Mouse (Mus musculus) frontal cortex, postnatal 25 days (tissue): Measurements from ENCODE around the gene Ccdc13.

Experiments
- DNase-seq, 2 experiments: peaks; one replicate each; pipeline ENCODE4 v3.0.0; 2022; ENCODE audit warnings: low spot score in 2 of 2

Ccdc13 gene

DNA sequence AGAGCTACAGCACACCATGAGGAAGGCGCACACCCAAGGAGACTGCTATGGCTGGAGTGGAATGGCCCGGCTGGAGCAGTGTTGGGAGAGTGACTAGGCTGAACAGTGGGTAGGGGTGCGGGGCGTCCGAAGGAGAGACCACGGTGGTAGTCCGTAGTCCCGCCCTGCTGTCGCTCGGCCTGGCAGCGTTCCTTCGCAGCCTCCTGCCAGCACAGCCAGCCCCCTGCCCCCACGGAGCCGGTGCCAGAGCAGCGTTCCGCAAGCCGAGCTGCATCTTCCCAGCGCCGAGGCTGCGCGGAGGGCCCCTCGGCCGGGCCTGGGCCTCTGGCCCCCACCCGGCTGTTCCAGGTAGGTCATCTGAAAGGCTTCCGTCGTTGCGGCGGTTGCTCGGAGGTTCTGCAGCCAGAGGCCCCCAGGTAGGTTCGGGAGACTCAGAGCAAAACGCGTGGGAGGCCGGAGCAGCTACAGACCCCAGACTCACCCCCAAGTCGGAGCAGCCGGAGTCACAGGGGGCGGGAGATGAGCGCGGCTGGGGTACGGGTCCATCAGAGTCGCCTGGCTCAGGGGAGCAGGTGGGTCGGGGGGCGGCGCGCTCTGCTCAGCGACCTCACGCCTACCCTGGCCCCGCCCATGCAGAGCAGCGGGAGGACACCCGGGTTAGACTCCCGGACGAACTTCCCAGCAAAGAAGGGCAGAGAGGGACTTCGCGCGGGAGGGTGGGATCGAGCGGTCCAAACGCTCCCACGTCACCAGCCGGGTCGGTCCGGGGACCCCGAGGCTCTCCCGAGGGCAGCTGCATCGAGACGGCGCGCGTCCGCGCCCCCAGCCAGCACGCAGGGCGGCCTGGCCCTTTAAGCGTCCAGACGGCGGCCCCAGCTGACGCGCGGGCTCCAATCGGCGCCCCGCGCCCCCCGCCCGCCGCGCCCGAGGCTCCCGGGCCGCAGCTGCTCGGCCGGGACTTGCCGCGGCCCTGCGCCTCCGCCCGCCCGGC is 79.9 kb downstream of the Ccdc13 start, which contains the start of gene Zfp651:
Gene Zfp651, plus strand, starts transcription at position 240 of the 991 bp plus-strand sequence.
- DNase-seq, result peak in 1 of 2 experiments; percentile 64

DNA sequence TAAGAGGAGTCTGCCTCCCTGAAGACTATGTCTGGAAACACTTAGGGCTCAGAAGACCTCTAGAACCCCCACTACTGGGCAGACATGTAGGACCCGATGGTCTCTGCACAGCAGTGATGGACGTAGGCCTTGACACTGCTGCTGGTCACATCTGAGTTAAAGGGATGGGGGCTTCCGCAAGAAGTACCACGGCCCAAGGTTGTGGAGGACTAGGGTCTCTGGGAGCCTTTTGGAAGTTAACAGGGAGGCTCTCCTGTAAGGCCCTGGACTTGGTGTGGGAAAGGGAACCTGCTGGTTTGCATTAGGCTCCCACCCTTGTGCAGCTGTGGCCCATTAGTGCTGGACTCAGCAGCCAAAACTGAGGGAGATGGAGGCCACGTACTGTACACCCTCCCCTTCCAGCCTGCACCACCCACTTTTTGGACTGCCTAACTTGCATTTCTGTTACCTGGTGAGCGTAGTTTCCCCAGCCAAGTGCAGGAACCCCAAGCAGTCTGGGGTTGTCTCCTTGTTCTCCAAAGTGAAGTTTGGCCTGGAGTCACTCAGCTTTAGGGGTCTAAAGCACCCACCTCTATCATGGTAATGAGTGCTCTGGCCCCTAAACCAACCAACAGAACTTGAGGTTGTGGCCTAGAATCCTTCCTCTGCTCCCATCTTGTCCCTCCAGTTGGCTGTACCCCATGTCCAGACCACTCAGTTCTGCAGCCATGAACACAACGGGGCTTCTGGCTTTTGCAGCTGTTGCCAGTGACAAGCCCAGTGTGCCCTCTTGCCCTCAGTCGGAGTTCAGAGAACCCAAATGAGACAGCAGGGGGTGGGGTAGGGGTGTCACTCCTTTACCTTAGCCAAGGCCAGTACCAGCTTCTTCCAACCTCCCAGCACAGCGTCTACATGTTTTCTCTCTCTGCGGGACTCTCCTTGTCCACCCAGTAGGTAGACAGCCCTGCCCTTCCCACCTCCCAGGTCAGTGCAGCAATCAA is 81.1 kb downstream of the Ccdc13 start:
- no peak for DNase-seq

DNA sequence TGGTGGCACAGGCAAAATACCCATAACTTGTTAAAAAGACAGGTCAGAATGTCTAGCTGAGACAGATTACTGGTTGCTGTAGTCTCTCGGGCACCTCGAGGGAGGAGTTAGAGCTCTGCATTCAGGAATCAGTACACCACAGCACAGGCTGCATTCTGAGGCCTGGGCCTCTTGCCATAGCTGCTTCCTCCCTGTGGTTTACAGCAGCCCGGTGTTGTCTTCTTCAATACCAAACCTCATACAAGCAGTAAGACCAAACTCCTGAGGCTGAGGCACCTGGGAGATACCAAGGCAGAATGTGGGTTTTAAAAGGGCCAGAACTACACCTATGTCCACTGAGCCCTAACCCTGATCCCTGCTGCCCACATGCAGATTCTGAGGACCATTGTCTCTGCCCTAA is 81.8 kb downstream of the Ccdc13 start:
- DNase-seq, result no peak

GRCm38 (mm10) chr9:121756785-121757184 is 82.5 kb downstream of the Ccdc13 start:
- no peak for DNase-seq

- no peak for DNase-seq
Measured at GRCm38 (mm10) chr9:121754624-121755023, 84.6 kb downstream of the Ccdc13 start.

- no peak for DNase-seq
Measured at GRCm38 (mm10) chr9:121752774-121753173, 86.5 kb downstream of the Ccdc13 start.
